Mouse (Mus musculus) intestine, embryonic 16.5 days (tissue): ENCODE measurements at regions not wholly inside any gene's neighbourhood (a gene's known extent, or its start where the extent isn't known, plus 50 kb on each side); places are given as distances from the start of the nearest gene placed in this dataset.

ENCODE experiments used
- ATAC-seq: fragments of 200-750 bp; cut with Nextera tagmentation; 2 replicates; pipeline ENCODE4 v1.8.0; 2017; ENCODE audit warnings: moderate TSS enrichment, moderate library complexity
- H3K27ac ChIP-seq: fragments of 300-500 bp; sonication (generic); 2 replicates; pipeline ENCODE4 v1.5.1; 2014; ENCODE audit warnings: mild to moderate bottlenecking, low read length
- H3K27me3 ChIP-seq: fragments of 300-500 bp; sonication (generic); replicated peaks from 2 replicates; pipeline ENCODE4 v1.6.1; 2014; ENCODE audit warnings: low read length, control low read depth, mixed read lengths; ENCODE audit not compliant: control insufficient read depth, insufficient read depth
- H3K36me3 ChIP-seq: fragments of 300-500 bp; sonication (generic); 2 replicates; pipeline ENCODE4 v1.6.1; 2014; ENCODE audit warnings: low read length, control low read depth; ENCODE audit not compliant: control insufficient read depth, insufficient read depth
- H3K4me1 ChIP-seq: fragments of 300-500 bp; sonication (generic); 2 replicates; pipeline ENCODE4 v1.6.1; 2014; ENCODE audit warnings: low read length, control low read depth, mixed read lengths; ENCODE audit not compliant: control insufficient read depth, insufficient read depth
- H3K4me2 ChIP-seq: fragments of 300-500 bp; sonication (generic); 2 replicates; pipeline ENCODE4 v1.6.1; 2014; ENCODE audit warnings: low read depth, low read length, control low read depth
- H3K4me3 ChIP-seq: fragments of 300-500 bp; sonication (generic); 2 replicates; pipeline ENCODE4 v1.5.1; 2014; ENCODE audit warnings: mild to moderate bottlenecking, low read length
- H3K9ac ChIP-seq: fragments of 300-500 bp; sonication (generic); 2 replicates; pipeline ENCODE4 v1.6.1; 2014; ENCODE audit warnings: low read depth, low read length
- H3K9me3 ChIP-seq: fragments of 300-500 bp; sonication (generic); 2 replicates; pipeline ENCODE4 v1.6.1; 2016; ENCODE audit warnings: low read length, control low read depth; ENCODE audit not compliant: control insufficient read depth
- WGBS: fragments of 180-500 bp; shearing (Covaris S2); extraction: QIAGEN DNeasy Blood & Tissue Kit; methylation state at CpG from one replicate; pipeline ENCODE4 v1.1.7; 2014; 5-methylcytosine and 5-hydroxymethylcytosine counted together

GRCm38 (mm10) chr14:62159690-62160089 is 132.7 kb upstream of the Rnaseh2b start:
- no peaks in the 10 kb centered on the region for H3K4me1 ChIP-seq
- 72% methylated on average over 2 of the region's 2 CpGs for WGBS
- no peak for ATAC-seq
- H3K27ac ChIP-seq, result no peak overlapping the region
- H3K4me2 ChIP-seq, result no peak overlapping the region
- H3K4me3 ChIP-seq, result no peak overlapping the region
- no peaks in the 10 kb centered on the region for H3K9me3 ChIP-seq
- no peaks in the 10 kb centered on the region for H3K36me3 ChIP-seq
- H3K9ac ChIP-seq, result no peak overlapping the region
- no peaks in the 10 kb centered on the region for H3K27me3 ChIP-seq

GRCm38 (mm10) chr14:62163120-62163796 is 129.1 kb upstream of the Rnaseh2b start:
- H3K4me3 ChIP-seq, result no peak overlapping the region
- WGBS, result 60% methylated on average over 12 of the region's 12 CpGs
- no peak overlapping the region for H3K4me2 ChIP-seq
- H3K9ac ChIP-seq, result no peak overlapping the region
- H3K27me3 ChIP-seq, result no peaks in the 10 kb centered on the region
- no peak overlapping the region for H3K27ac ChIP-seq
- ATAC-seq, result no peak
- H3K36me3 ChIP-seq, result no peaks in the 10 kb centered on the region
- no peaks in the 10 kb centered on the region for H3K4me1 ChIP-seq
- no peaks in the 10 kb centered on the region for H3K9me3 ChIP-seq

GRCm38 (mm10) chr14:62164918-62165317 is 127.5 kb upstream of the Rnaseh2b start:
- no peak overlapping the region for H3K9ac ChIP-seq
- no peak overlapping the region for H3K4me3 ChIP-seq
- 63% methylated on average over 4 of the region's 4 CpGs for WGBS
- H3K9me3 ChIP-seq, result no peaks in the 10 kb centered on the region
- H3K27ac ChIP-seq, result no peak overlapping the region
- no peak overlapping the region for H3K4me2 ChIP-seq
- H3K4me1 ChIP-seq, result peaks cover 9% of the 10 kb centered on the region; the same call in 1 of the 2 replicates
- H3K27me3 ChIP-seq, result no peaks in the 10 kb centered on the region
- no peak for ATAC-seq
- H3K36me3 ChIP-seq, result no peaks in the 10 kb centered on the region

- Histone ChIP-seq H3K27ac (no peak overlapping the region), H3K27me3 (no peaks in the 10 kb centered on the region), H3K36me3 (no peaks in the 10 kb centered on the region), H3K4me1 (peaks cover 9% of the 10 kb centered on the region; the same call in 1 of the 2 replicates), H3K9me3 (no peaks in the 10 kb centered on the region), H3K4me2 (no peak overlapping the region), H3K4me3 (no peak overlapping the region), H3K9ac (no peak overlapping the region)
- ATAC-seq, result no peak
- WGBS, result 76% methylated on average over 1 of the region's 1 CpGs
Observed at GRCm38 (mm10) chr14:62166006-62166405, 126.4 kb upstream of the Rnaseh2b start.

- WGBS, result 48% methylated on average over 5 of the region's 5 CpGs
- Histone ChIP-seq H3K4me3 (no peak overlapping the region), H3K27ac (no peak overlapping the region), H3K9me3 (no peaks in the 10 kb centered on the region), H3K36me3 (no peaks in the 10 kb centered on the region), H3K27me3 (no peaks in the 10 kb centered on the region), H3K4me1 (peaks cover 10% of the 10 kb centered on the region; the same call in 1 of the 2 replicates), H3K4me2 (no peak overlapping the region), H3K9ac (no peak overlapping the region)
- ATAC-seq, result no peak
Observed at GRCm38 (mm10) chr14:62166596-62166995, 125.8 kb upstream of the Rnaseh2b start.

GRCm38 (mm10) chr14:62167090-62167489 is 125.3 kb upstream of the Rnaseh2b start:
- Histone ChIP-seq H3K36me3 (no peaks in the 10 kb centered on the region), H3K4me2 (no peak overlapping the region), H3K4me1 (peaks cover 13% of the 10 kb centered on the region; the same call in 1 of the 2 replicates), H3K9ac (no peak overlapping the region), H3K27ac (no peak overlapping the region), H3K4me3 (no peak overlapping the region), H3K9me3 (no peaks in the 10 kb centered on the region), H3K27me3 (no peaks in the 10 kb centered on the region)
- WGBS, result 74% methylated on average over 6 of the region's 6 CpGs
- ATAC-seq, result no peak

- 46% methylated on average over 6 of the region's 6 CpGs for WGBS
- Histone ChIP-seq H3K4me2 (no peak overlapping the region), H3K36me3 (no peaks in the 10 kb centered on the region), H3K4me3 (no peak overlapping the region), H3K4me1 (peaks cover 20% of the 10 kb centered on the region; the same call in 1 of the 2 replicates), H3K9ac (no peak overlapping the region), H3K27ac (no peak overlapping the region), H3K27me3 (no peaks in the 10 kb centered on the region), H3K9me3 (no peaks in the 10 kb centered on the region)
- ATAC-seq, result peak; percentile 63; the same call in 1 of the 2 replicates
Observed at GRCm38 (mm10) chr14:62168711-62169110, 123.7 kb upstream of the Rnaseh2b start.

- no peak for ATAC-seq
- no peak overlapping the region for H3K27ac ChIP-seq
- H3K27me3 ChIP-seq, result no peaks in the 10 kb centered on the region
- no peak overlapping the region for H3K4me2 ChIP-seq
- no peaks in the 10 kb centered on the region for H3K9me3 ChIP-seq
- H3K4me3 ChIP-seq, result no peak overlapping the region
- no peaks in the 10 kb centered on the region for H3K36me3 ChIP-seq
- no peak overlapping the region for H3K9ac ChIP-seq
- 75% methylated on average over 5 of the region's 5 CpGs for WGBS
- H3K4me1 ChIP-seq, result peaks cover 20% of the 10 kb centered on the region; the same call in 1 of the 2 replicates
Observed at GRCm38 (mm10) chr14:62170385-62170784, 122.0 kb upstream of the Rnaseh2b start.

GRCm38 (mm10) chr14:62171256-62172047 is 120.9 kb upstream of the Rnaseh2b start:
- H3K9me3 ChIP-seq, result no peaks in the 10 kb centered on the region
- no peak overlapping the region for H3K9ac ChIP-seq
- ATAC-seq, result no peak
- no peak overlapping the region for H3K4me2 ChIP-seq
- 82% methylated on average over 15 of the region's 15 CpGs for WGBS
- H3K4me1 ChIP-seq, result peaks cover 20% of the 10 kb centered on the region; the same call in 1 of the 2 replicates
- no peak overlapping the region for H3K27ac ChIP-seq
- no peaks in the 10 kb centered on the region for H3K36me3 ChIP-seq
- no peaks in the 10 kb centered on the region for H3K27me3 ChIP-seq
- no peak overlapping the region for H3K4me3 ChIP-seq
